Mouse (Mus musculus) heart, embryonic 14.5 days (tissue): ENCODE results near the gene Rin3. TPM values are rescaled to one million over a fixed set of nuclear protein-coding genes. Genes with fewer than 3 reads are reported as not detected.

ENCODE experiments used
- ATAC-seq: fragments of 200-750 bp; cut with Nextera tagmentation; 2 replicates; pipeline ENCODE4 v1.8.0; 2017; ENCODE audit warnings: low read depth, moderate TSS enrichment; ENCODE audit not compliant: insufficient number of reproducible peaks, insufficient read depth, low FRiP score
- H3K27ac ChIP-seq, 2 experiments: fragments of 200-500 bp in 1 of 2; fragments of 300-500 bp in 1 of 2; sonication (generic) in 1 of 2; replicated peaks in 1 of 2; 2 replicates each; pipeline ENCODE4 v1.5.1; 2012 to 2014; ENCODE audit warnings: low read depth in 2 of 2, low read length in 2 of 2, control low read depth in 1 of 2, mild to moderate bottlenecking in 1 of 2, mixed read lengths in 1 of 2; ENCODE audit not compliant: control insufficient read depth in 1 of 2, insufficient read depth in 1 of 2
- H3K27me3 ChIP-seq: fragments of 300-500 bp; sonication (generic); 2 replicates; pipeline ENCODE4 v1.6.1; 2014; ENCODE audit warnings: mild to moderate bottlenecking, low read length, control low read depth; ENCODE audit not compliant: control insufficient read depth, insufficient read depth
- H3K36me3 ChIP-seq: fragments of 300-500 bp; sonication (generic); 2 replicates; pipeline ENCODE4 v1.6.1; 2014; ENCODE audit warnings: mild to moderate bottlenecking, control low read depth, low read length, mixed read lengths; ENCODE audit not compliant: control insufficient read depth, insufficient read depth
- H3K4me1 ChIP-seq, 2 experiments: fragments of 200-500 bp in 1 of 2; fragments of 300-500 bp in 1 of 2; sonication (generic) in 1 of 2; 2 replicates each; pipeline ENCODE4 v1.6.1; 2012 to 2014; ENCODE audit warnings: low read length in 2 of 2, control low read depth in 1 of 2, mixed read lengths in 1 of 2; ENCODE audit not compliant: control insufficient read depth in 2 of 2, insufficient read depth in 2 of 2
- H3K4me2 ChIP-seq: fragments of 300-500 bp; sonication (generic); 2 replicates; pipeline ENCODE4 v1.6.1; 2014; ENCODE audit warnings: mild to moderate bottlenecking, low read length
- H3K4me3 ChIP-seq, 2 experiments: fragments of 200-500 bp in 1 of 2; fragments of 300-500 bp in 1 of 2; sonication (generic) in 1 of 2; 2 replicates each; pipeline ENCODE4 v1.5.1; 2012 to 2014; ENCODE audit warnings: low read length in 2 of 2, mild to moderate bottlenecking in 2 of 2, control low read depth in 1 of 2, low read depth in 1 of 2, moderate library complexity in 1 of 2; ENCODE audit not compliant: control insufficient read depth in 1 of 2, insufficient read depth in 1 of 2
- H3K9ac ChIP-seq: fragments of 300-500 bp; sonication (generic); 2 replicates; pipeline ENCODE4 v1.6.1; 2014; ENCODE audit warnings: mild to moderate bottlenecking, low read length
- H3K9me3 ChIP-seq: fragments of 300-500 bp; sonication (generic); 2 replicates; pipeline ENCODE4 v1.6.1; 2016; ENCODE audit warnings: low read length, control low read depth; ENCODE audit not compliant: control insufficient read depth
- WGBS: fragments of 180-500 bp; shearing (Covaris S2); extraction: QIAGEN DNeasy Blood & Tissue Kit; methylation state at CpG from one replicate; pipeline ENCODE4 v1.1.7; 2014; 5-methylcytosine and 5-hydroxymethylcytosine counted together
- polyA plus RNA-seq: library from polyadenylated mRNA; unstranded; fragments of >200 nt; fragmentation: Nextera tagmentation; extraction: Ambion mirVana; gene quantifications from 2 replicates; pipeline ENCODE4 v1.2.1, GENCODE M21; 2014

Rin3 gene
- polyA plus RNA-seq, result 11.7 and 11.8 TPM in 2 replicates

GRCm38 (mm10) chr12:102282763-102283482 lies at the start of gene Rin3:
Gene Rin3, plus strand, starts transcription at chr12:102283048.
- Histone ChIP-seq H3K4me1 (peaks cover 38 to 48% of the 10 kb centered on the region in 2 experiments), H3K9ac (peak within 1 kb of the TSS; percentile 78), H3K4me2 (peak within 1 kb of the TSS; percentile 77), H3K9me3 (peaks cover 7% of the 10 kb centered on the region; the same call in 1 of the 2 replicates), H3K36me3 (no peaks in the 10 kb centered on the region), H3K4me3 (peak within 1 kb of the TSS; percentile 61 to 86), H3K27ac (peak within 1 kb of the TSS; percentile 81 to 83), H3K27me3 (no peaks in the 10 kb centered on the region)
- peak; percentile 41 for ATAC-seq
- WGBS, result 1% methylated on average over 71 of the region's 75 CpGs

GRCm38 (mm10) chr12:102235551-102235950 lies 47.3 kb upstream of the Rin3 start:
- no peaks in the 10 kb centered on the region for H3K27me3 ChIP-seq
- no peaks in the 10 kb centered on the region for H3K9me3 ChIP-seq
- H3K4me3 ChIP-seq, result no peak overlapping the region
- no peaks in the 10 kb centered on the region for H3K4me1 ChIP-seq
- no peak overlapping the region for H3K27ac ChIP-seq
- no peak overlapping the region for H3K9ac ChIP-seq
- 78% methylated on average over 3 of the region's 3 CpGs for WGBS
- ATAC-seq, result no peak
- H3K4me2 ChIP-seq, result no peak overlapping the region
- H3K36me3 ChIP-seq, result no peaks in the 10 kb centered on the region

GRCm38 (mm10) chr12:102236317-102236716 lies 46.5 kb upstream of the Rin3 start:
- Histone ChIP-seq H3K36me3 (no peaks in the 10 kb centered on the region), H3K27me3 (no peaks in the 10 kb centered on the region), H3K4me3 (no peak overlapping the region), H3K4me1 (no peaks in the 10 kb centered on the region), H3K9ac (no peak overlapping the region), H3K9me3 (no peaks in the 10 kb centered on the region), H3K4me2 (no peak overlapping the region), H3K27ac (no peak overlapping the region)
- no peak for ATAC-seq
- 81% methylated on average over 6 of the region's 6 CpGs for WGBS

- ATAC-seq, result peak; percentile 45; the same call in 1 of the 2 replicates
- Histone ChIP-seq H3K36me3 (no peaks in the 10 kb centered on the region), H3K4me2 (no peak overlapping the region), H3K4me1 (peaks cover 0 to 2% of the 10 kb centered on the region in 2 experiments; a peak in 1 of 4 replicates), H3K9ac (no peak overlapping the region), H3K27ac (no peak overlapping the region), H3K4me3 (no peak overlapping the region), H3K9me3 (no peaks in the 10 kb centered on the region), H3K27me3 (no peaks in the 10 kb centered on the region)
- 56% methylated on average over 6 of the region's 6 CpGs for WGBS
These were observed 40.6 kb upstream of the Rin3 start for GRCm38 (mm10) chr12:102242076-102242722.

GRCm38 (mm10) chr12:102243915-102244314 lies 38.9 kb upstream of the Rin3 start:
- Histone ChIP-seq H3K9me3 (no peaks in the 10 kb centered on the region), H3K27ac (no peak overlapping the region), H3K4me1 (peaks cover 0 to 2% of the 10 kb centered on the region in 2 experiments; a peak in 1 of 4 replicates), H3K9ac (no peak overlapping the region), H3K4me2 (no peak overlapping the region), H3K4me3 (no peak overlapping the region), H3K27me3 (no peaks in the 10 kb centered on the region), H3K36me3 (no peaks in the 10 kb centered on the region)
- no peak for ATAC-seq
- 24% methylated on average over 1 of the region's 1 CpGs for WGBS

GRCm38 (mm10) chr12:102246226-102246625 lies 36.6 kb upstream of the Rin3 start:
- 85% methylated on average over 5 of the region's 5 CpGs for WGBS
- ATAC-seq, result no peak
- Histone ChIP-seq H3K9ac (no peak overlapping the region), H3K4me1 (peaks cover 0 to 2% of the 10 kb centered on the region in 2 experiments; a peak in 1 of 4 replicates), H3K4me2 (no peak overlapping the region), H3K27ac (no peak overlapping the region), H3K27me3 (no peaks in the 10 kb centered on the region), H3K36me3 (no peaks in the 10 kb centered on the region), H3K4me3 (no peak overlapping the region), H3K9me3 (no peaks in the 10 kb centered on the region)

GRCm38 (mm10) chr12:102248104-102248503 lies 34.7 kb upstream of the Rin3 start:
- H3K4me1 ChIP-seq, result no peaks in the 10 kb centered on the region

More at GRCm38 (mm10) chr12:102248104-102248503, 34.7 kb upstream of the Rin3 start:
- 89% methylated on average over 6 of the region's 6 CpGs for WGBS
- no peak overlapping the region for H3K4me3 ChIP-seq
- ATAC-seq, result no peak
- H3K9me3 ChIP-seq, result no peaks in the 10 kb centered on the region
- no peak overlapping the region for H3K9ac ChIP-seq
- no peaks in the 10 kb centered on the region for H3K36me3 ChIP-seq
- no peak overlapping the region for H3K4me2 ChIP-seq
- H3K27me3 ChIP-seq, result no peaks in the 10 kb centered on the region
- H3K27ac ChIP-seq, result no peak overlapping the region
